Mouse (Mus musculus): ENCODE data around the gene Vmn2r95. TPM values are rescaled to one million over a fixed set of nuclear protein-coding genes. Genes with fewer than 3 reads are reported as not detected.

Gene Vmn2r95
- not detected in 2 replicates for polyA plus RNA-seq (2021; fragmentation: Nextera tagmentation)
- long read RNA-seq, experiment 1, result 0 reads
- long read RNA-seq, experiment 2, result 0 reads

DNA sequence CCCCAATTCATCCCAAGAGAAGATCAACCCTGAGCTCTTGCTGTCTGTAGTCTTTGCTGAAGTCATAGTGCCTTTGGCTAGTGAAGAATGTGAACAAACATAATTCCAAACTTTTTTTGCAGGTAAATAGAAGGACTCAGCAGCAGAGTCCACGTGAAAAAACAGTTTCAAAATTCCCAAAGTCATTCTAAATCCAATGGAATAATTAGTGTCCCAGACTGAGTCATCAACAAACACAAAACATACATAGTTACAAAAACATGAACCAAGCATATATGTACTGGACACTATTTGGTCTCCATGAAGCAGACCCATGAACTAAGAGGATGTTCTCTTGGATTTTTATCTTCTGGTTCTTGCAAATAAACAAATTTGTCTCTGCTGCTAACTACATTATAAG lies at the start of gene Vmn2r95:
Gene Vmn2r95 (plus strand): TSS at position 301 of the 400 bp plus-strand sequence.

Other genes with a start within 250 kb of the Vmn2r95 start
- not detected in 2 replicates for gene Vmn2r94, start 146.3 kb upstream of the Vmn2r95 start, polyA plus RNA-seq (2021; fragmentation: Nextera tagmentation)
- gene Vmn2r93, start 126.0 kb upstream of the Vmn2r95 start, polyA plus RNA-seq (2021; fragmentation: Nextera tagmentation), result not detected in 2 replicates
- not detected in 2 replicates for gene Vmn2r96, start 149.1 kb downstream of the Vmn2r95 start, polyA plus RNA-seq (2021; fragmentation: Nextera tagmentation)

All from layer of hippocampus, adult 6 months (tissue).